Mouse (Mus musculus): ENCODE measurements at regions not wholly inside any gene's neighbourhood (a gene's known extent, or its start where the extent isn't known, plus 50 kb on each side); places are given as distances from the start of the nearest gene placed in this dataset.

DNA sequence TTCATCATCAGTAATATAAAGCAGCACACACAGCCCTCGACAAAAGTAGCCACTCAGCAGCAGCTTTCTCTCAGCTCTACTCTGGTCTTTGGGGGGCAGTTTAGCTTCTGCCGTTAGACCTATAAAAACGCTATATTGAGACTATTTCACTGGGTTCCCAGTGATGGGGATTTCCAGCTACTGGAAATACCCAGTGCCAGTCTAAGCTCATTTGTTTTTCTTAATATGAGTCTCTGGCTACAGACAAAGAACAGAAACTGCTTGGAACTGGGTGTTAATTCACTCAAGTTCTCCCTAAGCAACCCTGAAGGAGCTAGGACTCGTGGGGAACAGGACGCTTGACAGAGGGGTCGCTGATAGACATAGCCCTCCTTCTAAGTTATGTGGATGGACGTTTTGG is 100.3 kb upstream of the Cdc42ep3 start:
- no peak for TF ChIP-seq POLR2A (IDR thresholded peaks at IDR 0.05; ENCODE audit: low read depth, low read length)
- TF ChIP-seq CTCF (conservative IDR thresholded peaks at IDR 0.05; ENCODE audit: insufficient read depth, insufficient read length, low read depth, low read length): no peak
